Comparison of ENCODE assay signal across 7 mouse cellular contexts in genomic region chr2:163718951-163719603, GRCm38 (mm10). TPM values are rescaled to one million over a fixed set of nuclear protein-coding genes. Genes with fewer than 3 reads are reported as not detected.
DNase-seq lines count a peak whose midpoint lies in the region; ATAC-seq and TF ChIP-seq lines count a peak whose summit lies in the region.

No protein-coding gene starts in this region.

- no peaks in the 10 kb centered on the region for H3K9me3 ChIP-seq in embryonic facial prominence, embryonic 11.5 days (replicated peaks; ENCODE audit: control insufficient read depth, low read length)
- no peaks in the 10 kb centered on the region for H3K9me3 ChIP-seq in limb, embryonic 10.5 days (replicated peaks)
- no peaks in the 10 kb centered on the region for H3K9me3 ChIP-seq in midbrain, embryonic 13.5 days

- no peaks in the 10 kb centered on the region for H3K27me3 ChIP-seq in embryonic facial prominence, embryonic 11.5 days (ENCODE audit: control insufficient read depth, insufficient read depth, low read length)
- no peaks in the 10 kb centered on the region for H3K27me3 ChIP-seq in limb, embryonic 10.5 days (ENCODE audit: low read depth, poor library complexity, severe bottlenecking)
- H3K27me3 ChIP-seq in midbrain, embryonic 13.5 days = no peaks in the 10 kb centered on the region
- H3K27me3 ChIP-seq in small intestine, adult 2 months (ENCODE audit: control insufficient read depth, insufficient read depth, low read length) = no peaks in the 10 kb centered on the region

- no peaks in the 10 kb centered on the region; the same call in 1 of the 2 replicates for H3K4me1 ChIP-seq in embryonic facial prominence, embryonic 11.5 days (ENCODE audit: control insufficient read depth, insufficient read depth, low read length)
- peaks cover 30% of the 10 kb centered on the region for H3K4me1 ChIP-seq in limb, embryonic 10.5 days
- H3K4me1 ChIP-seq in midbrain, embryonic 13.5 days (replicated peaks) = peaks cover 47% of the 10 kb centered on the region
- peaks cover 34% of the 10 kb centered on the region for H3K4me1 ChIP-seq in small intestine, adult 2 months (ENCODE audit: control insufficient read depth, insufficient read depth, insufficient read length, low read length)

- H3K9ac ChIP-seq in embryonic facial prominence, embryonic 11.5 days (replicated peaks; ENCODE audit: low read length) = no peak overlapping the region
- 0 out of 2 replicates have a peak overlapping the region, but pooled peaks have one; percentile 23 for H3K9ac ChIP-seq in midbrain, embryonic 13.5 days (replicated peaks)

- TF ChIP-seq CTCF in small intestine, adult 2 months (IDR thresholded peaks at IDR 0.05; ENCODE audit: extremely low read depth, insufficient read length, insufficient replicate concordance, low read depth, low read length) = peak; percentile 98

- H3K4me3 ChIP-seq in embryonic facial prominence, embryonic 11.5 days (ENCODE audit: low read depth, low read length) = no peak overlapping the region
- no peak overlapping the region for H3K4me3 ChIP-seq in limb, embryonic 10.5 days
- no peak overlapping the region for H3K4me3 ChIP-seq in midbrain, embryonic 13.5 days (replicated peaks)
- peak overlapping the region; percentile 19; the same call in 1 of the 2 replicates for H3K4me3 ChIP-seq in small intestine, adult 2 months (ENCODE audit: low read depth, low read length)

- H3K36me3 ChIP-seq in embryonic facial prominence, embryonic 11.5 days (replicated peaks; ENCODE audit: control insufficient read depth, insufficient read depth, low read depth, low read length) = no peaks in the 10 kb centered on the region
- H3K36me3 ChIP-seq in limb, embryonic 10.5 days = peaks cover 36% of the 10 kb centered on the region
- peaks cover 15% of the 10 kb centered on the region; the same call in 1 of the 2 replicates for H3K36me3 ChIP-seq in midbrain, embryonic 13.5 days
- H3K36me3 ChIP-seq in small intestine, adult 2 months (ENCODE audit: control insufficient read depth, insufficient read depth, low read length) = peaks cover 12% of the 10 kb centered on the region

- H3K4me2 ChIP-seq in embryonic facial prominence, embryonic 11.5 days (ENCODE audit: low read depth, low read length) = no peak overlapping the region
- H3K4me2 ChIP-seq in midbrain, embryonic 13.5 days (replicated peaks) = no peak overlapping the region

- WGBS in embryonic facial prominence, embryonic 11.5 days = 52% methylated on average over 9 of the region's 9 CpGs
- whole genome bisulfite sequencing in limb, embryonic 10.5 days = 43% methylated on average over 9 of the region's 9 CpGs
- WGBS in midbrain, embryonic 13.5 days = 36% methylated on average over 9 of the region's 9 CpGs
- WGBS in small intestine, adult 2 months = 10% methylated on average over 9 of the region's 9 CpGs

- H3K27ac ChIP-seq in embryonic facial prominence, embryonic 11.5 days (replicated peaks; ENCODE audit: low read depth, low read length) = no peak overlapping the region
- H3K27ac ChIP-seq in limb, embryonic 10.5 days = no peak overlapping the region
- H3K27ac ChIP-seq in midbrain, embryonic 13.5 days = no peak overlapping the region
- peak overlapping the region; percentile 22 for H3K27ac ChIP-seq in small intestine, adult 2 months (ENCODE audit: insufficient read depth, low read depth, low read length)

- peak; percentile 78 for ATAC-seq in embryonic facial prominence, embryonic 11.5 days (replicated peaks; ENCODE audit: insufficient number of reproducible peaks, low FRiP score, low TSS enrichment, low read depth)
- peak; percentile 75 for ATAC-seq in midbrain, embryonic 13.5 days

- no peak for TF ChIP-seq POLR2A in small intestine, adult 2 months (IDR thresholded peaks at IDR 0.05; ENCODE audit: low read depth, low read length)

- DNase-seq in adrenal gland, postnatal 14 days = peak; percentile 89
- peak; percentile 88 for DNase-seq in embryonic facial prominence, embryonic 11.5 days (ENCODE audit: low spot score)
- peak; percentile 97 for DNase-seq in heart, adult 11 months
- peak; percentile 46 for DNase-seq in kidney, adult 11 months
- DNase-seq in limb, embryonic 10.5 days (ENCODE audit: low spot score) = peak; percentile 90

RNA-seq across cellular contexts. Expression of gene Ada, which starts 31.0 kb away (rescaled TPM):
- total RNA-seq in adrenal gland, postnatal 14 days (2021) = 3.1 and 3.9 TPM in 2 replicates
- 10.3 and 11.0 TPM in 2 replicates for polyA plus RNA-seq in embryonic facial prominence, embryonic 11.5 days (2014; fragmentation: Nextera tagmentation; extraction: Ambion mirVana)
- 12.2 and 13.8 TPM in 2 replicates for polyA plus RNA-seq in limb, embryonic 10.5 days (2016; fragmentation: Nextera tagmentation; extraction: Ambion mirVana)
- polyA plus RNA-seq in midbrain, embryonic 13.5 days (2015; fragmentation: Nextera tagmentation; extraction: Ambion mirVana) = 3.4 and 4.6 TPM in 2 replicates
- polyA plus RNA-seq in small intestine, adult 2 months (2012; rRNA removed) = 414 and 869 TPM in 2 replicates

Comparison
In these comparisons a context has a peak if more than half of its experiments do, and no peak if none do; other contexts are left out.
1. DNase-seq: peak in every context shown above with its lines; median percentile 97 in heart, adult 11 months; 90 in limb, embryonic 10.5 days; 89 in adrenal gland, postnatal 14 days; 88 in embryonic facial prominence, embryonic 11.5 days; 46 in kidney, adult 11 months.
2. RNA of gene Ada, which starts 31.0 kb away (polyA plus RNA-seq): 414 to 869 TPM in small intestine, adult 2 months; 12.2 to 13.8 TPM in limb, embryonic 10.5 days, 10.3 to 11.0 TPM in embryonic facial prominence, embryonic 11.5 days and 3.4 to 4.6 TPM in midbrain, embryonic 13.5 days; every median in the first group is over 10 times any median in the second.